Mouse (Mus musculus) lung, adult 18-20 months (tissue): ENCODE measurements around the gene Srd5a1.

Experiments used
- DNase-seq, 2 experiments: peaks; one replicate each; pipeline ENCODE4 v3.0.0; 2022; ENCODE audit warnings: mixed read lengths in 2 of 2

Gene Srd5a1

DNA sequence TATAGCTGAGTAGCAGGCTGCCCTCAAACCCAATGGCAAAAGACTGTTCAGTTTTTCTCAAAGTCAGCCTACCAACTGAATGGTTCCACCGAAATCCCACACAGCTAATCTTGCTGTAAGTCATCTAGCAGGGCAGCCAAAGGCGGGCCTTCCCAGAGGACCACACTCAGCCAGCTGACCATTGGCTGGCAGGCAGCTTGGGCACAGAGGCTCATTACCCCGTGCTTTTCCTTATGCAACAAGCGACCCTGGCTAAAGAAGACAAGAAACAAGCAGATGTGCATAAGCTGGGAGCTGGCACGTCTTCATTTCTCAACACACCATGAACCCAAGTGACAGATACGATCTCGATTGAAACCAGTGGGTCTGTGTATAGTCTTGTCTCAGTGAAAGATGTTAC lies 73.9 kb downstream of the Srd5a1 start:
- DNase-seq = no peak

DNA sequence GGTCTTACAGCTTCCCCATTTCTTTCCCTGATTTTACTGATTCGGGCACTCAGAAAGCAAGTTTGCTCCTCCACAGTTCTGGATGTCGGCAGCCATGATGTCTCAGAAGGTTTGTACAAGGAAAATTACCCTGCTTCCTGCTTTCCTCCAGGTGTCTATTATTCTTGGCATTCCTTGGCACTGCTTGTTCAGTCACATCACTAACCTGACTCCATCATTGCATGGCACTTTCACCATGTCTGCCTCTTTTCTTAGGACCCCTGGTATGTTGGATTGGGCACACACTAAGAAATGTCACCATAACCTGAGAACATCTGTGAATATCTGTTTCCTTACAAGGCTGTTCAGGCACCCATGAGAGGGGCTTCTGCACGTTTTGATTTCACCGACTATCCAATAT lies 75.2 kb downstream of the Srd5a1 start:
- no peak for DNase-seq

GRCm38 (mm10) chr13:69534654-69535551 lies 76.3 kb downstream of the Srd5a1 start:
- peak; percentile 96 to 98 for DNase-seq

DNA sequence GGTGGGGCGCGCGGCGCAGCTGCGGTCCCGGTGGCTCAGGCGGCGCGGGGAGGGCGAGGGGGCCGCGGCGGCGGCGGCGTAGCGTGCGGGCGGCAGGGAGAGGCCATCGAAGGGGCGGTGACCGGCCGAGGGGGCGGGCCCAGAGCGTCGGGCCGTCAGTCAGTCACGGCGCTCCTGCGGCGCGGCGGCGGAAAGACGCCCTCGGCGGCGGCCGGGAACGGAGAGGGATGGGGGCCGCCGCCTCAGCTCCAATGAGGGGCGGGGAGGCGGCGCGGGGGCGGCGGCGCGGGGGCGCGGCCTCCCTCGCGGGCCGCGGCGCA lies 76.9 kb downstream of the Srd5a1 start, which contains the start of gene Tent4a:
Gene Tent4a, minus strand, starts transcription at position 284 of the 320 bp plus-strand sequence.
- DNase-seq = no peak

GRCm38 (mm10) chr13:69533405-69534333 lies 77.6 kb downstream of the Srd5a1 start, which contains the start of gene Nsun2:
TSS of gene Nsun2 (plus strand) at chr13:69533746.
- peak in 1 of 2 experiments; percentile 51 for DNase-seq

GRCm38 (mm10) chr13:69532893-69533404 lies 78.3 kb downstream of the Srd5a1 start:
- no peak for DNase-seq

DNA sequence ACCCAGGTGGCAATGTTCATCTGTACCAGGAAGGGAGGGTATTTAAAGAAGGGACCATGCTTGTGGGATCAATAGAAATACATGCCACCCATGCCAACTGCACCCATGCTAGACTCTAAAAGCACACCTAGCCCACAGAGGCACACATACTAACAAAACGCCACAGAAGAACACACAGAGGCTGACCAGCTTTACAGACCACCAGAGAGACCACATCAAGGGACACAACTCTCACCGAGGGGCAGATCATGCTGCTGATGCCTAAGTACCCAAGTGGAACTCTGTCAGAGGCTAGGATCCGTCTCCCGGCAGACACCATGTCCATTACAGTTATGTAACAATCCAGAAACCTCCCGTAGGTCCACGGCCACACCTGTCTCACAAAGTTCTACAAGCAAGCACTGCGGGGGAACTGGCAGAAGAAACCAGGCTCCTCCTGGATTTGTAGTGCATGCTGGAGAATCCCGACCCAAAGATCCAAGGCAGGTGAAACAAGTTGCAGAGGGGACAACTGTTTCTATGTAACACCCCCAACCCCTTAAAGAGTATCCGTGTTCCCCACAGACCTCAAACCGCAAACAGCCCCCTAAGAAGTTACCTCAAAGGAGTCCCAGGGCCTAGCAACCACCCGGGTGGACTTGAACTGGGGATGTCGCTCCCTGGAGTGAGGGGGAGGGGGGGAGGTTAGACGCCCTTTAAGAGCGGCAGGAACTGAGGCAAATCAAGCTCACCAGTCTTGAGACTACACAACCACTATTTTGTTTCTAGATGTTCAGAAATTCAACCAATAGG lies 78.9 kb downstream of the Srd5a1 start:
- DNase-seq = no peak

- no peak for DNase-seq
Observed at GRCm38 (mm10) chr13:69531431-69531830, 79.8 kb downstream of the Srd5a1 start.

GRCm38 (mm10) chr13:69530951-69531350 lies 80.3 kb downstream of the Srd5a1 start:
- no peak for DNase-seq

GRCm38 (mm10) chr13:69530156-69530555 lies 81.1 kb downstream of the Srd5a1 start:
- DNase-seq = no peak

- no peak for DNase-seq
Observed at GRCm38 (mm10) chr13:69528531-69528930, 82.7 kb downstream of the Srd5a1 start.

- no peak for DNase-seq
Observed at GRCm38 (mm10) chr13:69525867-69526266, 85.4 kb downstream of the Srd5a1 start.

- DNase-seq = no peak
Observed at GRCm38 (mm10) chr13:69524158-69524530, 87.1 kb downstream of the Srd5a1 start.
